Mouse (Mus musculus): ENCODE data around the gene Flnb.

Gene Flnb

GRCm38 (mm10) chr14:7992158-7992557 is 174.4 kb downstream of the Flnb start:
- DNase-seq (ENCODE audit: low spot score in 2 of 2): no peak

- no peak for DNase-seq (ENCODE audit: low spot score in 2 of 2)
Observed at GRCm38 (mm10) chr14:7994271-7994767, 176.6 kb downstream of the Flnb start, which contains the start of gene Dnase1l3. Dnase1l3 (minus strand) TSS chr14:7994573.

- peak; percentile 94 to 96 for DNase-seq (ENCODE audit: low spot score in 2 of 2)
Observed at GRCm38 (mm10) chr14:7997255-7997696, 179.5 kb downstream of the Flnb start.

GRCm38 (mm10) chr14:7999030-7999429 is 181.3 kb downstream of the Flnb start:
- no peak for DNase-seq (ENCODE audit: low spot score in 2 of 2)

- DNase-seq (ENCODE audit: low spot score in 2 of 2): no peak
Observed at GRCm38 (mm10) chr14:7999435-7999834, 181.7 kb downstream of the Flnb start.

GRCm38 (mm10) chr14:8000247-8000646 is 182.5 kb downstream of the Flnb start:
- no peak for DNase-seq (ENCODE audit: low spot score in 2 of 2)

All from right cerebral cortex, adult 2 months (tissue).